ENCODE assay signal across 9 mouse cellular contexts in genomic region chr1:37867056-37867455, GRCm38 (mm10). TPM values are rescaled to one million over a fixed set of nuclear protein-coding genes. Genes with fewer than 3 reads are reported as not detected.
DNase-seq lines count a peak whose midpoint lies in the region; ATAC-seq and TF ChIP-seq lines count a peak whose summit lies in the region.
"Had no signal": no experiment of that assay in that cellular context is flagged by ENCODE, and none has a peak within 500 bp of the region (broad histone marks: within the 10 kb centered on the region; RNA-seq: fewer than 3 reads in every experiment).

No protein-coding gene starts in this region.

- TF ChIP-seq CTCF in kidney, adult 2 months (conservative IDR thresholded peaks at IDR 0.05; ENCODE audit: insufficient read depth, insufficient read length, low read depth, low read length) = peak; percentile 81
- TF ChIP-seq CTCF in C2C12 (IDR thresholded peaks at IDR 0.05; ENCODE audit: control insufficient read depth, insufficient read depth, insufficient read length) = peak; percentile 50
- TF ChIP-seq CTCF in lung, adult 2 months (IDR thresholded peaks at IDR 0.05; ENCODE audit: insufficient read depth, low read length) = peak; percentile 53

- DNase-seq in kidney, adult 2 months = peak; percentile 69
- peak; percentile 70 for DNase-seq in MEL-GATA-1-ER (ENCODE audit: extremely low read depth, low read depth)
- DNase-seq in cerebellum, postnatal 25 days = peak; percentile 46 to 65
- DNase-seq in lung, adult 2 months = peak; percentile 30
- DNase-seq in thymus, postnatal 0 days (ENCODE audit: low spot score) = peak; percentile 52
- DNase-seq in heart, adult 11 months = no peak

- H3K27me3 ChIP-seq in kidney, adult 2 months (replicated peaks; ENCODE audit: control insufficient read depth, insufficient read depth, low read length) = no peaks in the 10 kb centered on the region
- H3K27me3 ChIP-seq in kidney, embryonic 15.5 days = no peaks in the 10 kb centered on the region
- no peaks in the 10 kb centered on the region for H3K27me3 ChIP-seq in C2C12 (ENCODE audit: control insufficient read depth, insufficient read depth, insufficient read length)

- no peaks in the 10 kb centered on the region for H3K79me2 ChIP-seq in C2C12 (ENCODE audit: control insufficient read depth, insufficient read depth)

- no peaks in the 10 kb centered on the region for H3K36me3 ChIP-seq in kidney, adult 2 months (ENCODE audit: control insufficient read depth, insufficient read depth, low read length)
- no peaks in the 10 kb centered on the region for H3K36me3 ChIP-seq in kidney, embryonic 15.5 days
- no peaks in the 10 kb centered on the region for H3K36me3 ChIP-seq in C2C12 (ENCODE audit: control insufficient read depth, insufficient read depth)

- no peaks in the 10 kb centered on the region for H3K9me3 ChIP-seq in kidney, embryonic 15.5 days (replicated peaks)

- no peak overlapping the region for H3K9ac ChIP-seq in kidney, embryonic 15.5 days

- 88% methylated on average over 1 of the region's 1 CpGs for WGBS in kidney, adult 2 months
- 66% methylated on average over 1 of the region's 1 CpGs for WGBS in kidney, embryonic 15.5 days
- 75% methylated on average over 1 of the region's 1 CpGs for WGBS in lung, adult 2 months

- H3K79me3 ChIP-seq in C2C12 (ENCODE audit: low read depth) = no peaks in the 10 kb centered on the region

- no peak for ATAC-seq in kidney, embryonic 15.5 days (replicated peaks; ENCODE audit: low FRiP score)

- no peak overlapping the region for H3K4me2 ChIP-seq in kidney, embryonic 15.5 days

- no peak overlapping the region for H3ac ChIP-seq in C2C12 (ENCODE audit: control insufficient read depth, insufficient read length, low read depth)

- H3K27ac ChIP-seq in kidney, adult 2 months (ENCODE audit: insufficient read depth, low read depth, low read length) = no peak overlapping the region
- H3K27ac ChIP-seq in kidney, embryonic 15.5 days = no peak overlapping the region

- TF ChIP-seq POLR2A in kidney, adult 2 months (IDR thresholded peaks at IDR 0.05; ENCODE audit: low read depth, low read length) = no peak
- TF ChIP-seq POLR2A in lung, adult 2 months (IDR thresholded peaks at IDR 0.05; ENCODE audit: borderline replicate concordance, extremely low read depth, low read depth, low read length) = no peak

- peaks cover 3% of the 10 kb centered on the region; the same call in 1 of the 2 replicates for H3K4me1 ChIP-seq in kidney, adult 2 months (ENCODE audit: control insufficient read depth, insufficient read depth, low read length)
- peaks cover 10% of the 10 kb centered on the region for H3K4me1 ChIP-seq in kidney, embryonic 15.5 days
- peaks cover 2% of the 10 kb centered on the region; the same call in 1 of the 2 replicates for H3K4me1 ChIP-seq in lung, adult 2 months (ENCODE audit: control insufficient read depth, insufficient read depth, low read length)

- H3K4me3 ChIP-seq in kidney, adult 2 months (ENCODE audit: insufficient read depth, low read depth, low read length) = no peak overlapping the region
- H3K4me3 ChIP-seq in kidney, embryonic 15.5 days (replicated peaks) = no peak overlapping the region
- H3K4me3 ChIP-seq in C2C12 (ENCODE audit: insufficient read depth, poor library complexity, severe bottlenecking) = no peak overlapping the region
- H3K4me3 ChIP-seq in lung, adult 2 months (replicated peaks; ENCODE audit: extremely low read depth, low read depth, low read length) = no peak overlapping the region

TF ChIP-seq in C2C12, 6 proteins besides CTCF, POLR2A, EP300 and RAD21:
- TF ChIP-seq MYOD1 (IDR thresholded peaks at IDR 0.05; ENCODE audit: control insufficient read depth, insufficient read length, low read depth) (no peak), CEBPB (IDR thresholded peaks at IDR 0.05; ENCODE audit: low read depth) (no peak), FOSL1 (IDR thresholded peaks at IDR 0.05; ENCODE audit: insufficient read depth, low read length, poor library complexity, severe bottlenecking) (no peak), USF1 (IDR thresholded peaks at IDR 0.05; ENCODE audit: low read depth) (no peak)

RNA-seq across cellular contexts. Expression of gene Tsga10, which starts 0.8 kb away (rescaled TPM):
- polyA plus RNA-seq in kidney, adult 2 months (2012; rRNA removed) = 0.71 and 0.72 TPM in 2 replicates
- 6.0 and 6.1 TPM in 2 replicates for polyA plus RNA-seq in kidney, embryonic 15.5 days (2015; fragmentation: Nextera tagmentation; extraction: Ambion mirVana)
- 0.46 TPM for polyA plus RNA-seq in C2C12 (2012; fragmentation: generic; extraction: Trizol)
- polyA plus RNA-seq in lung, adult 2 months (2012; rRNA removed) = 0.70 and 1.8 TPM in 2 replicates
- 7.1 and 8.0 TPM in 2 replicates for polyA plus RNA-seq in thymus, postnatal 0 days (2015; fragmentation: Nextera tagmentation; extraction: Ambion mirVana)

RNA-seq across cellular contexts. Expression of gene Lipt1, which starts 4.5 kb away (rescaled TPM):
- 3.7 and 4.4 TPM in 2 replicates for polyA plus RNA-seq in kidney, adult 2 months (2012; rRNA removed)
- 8.8 and 9.7 TPM in 2 replicates for polyA plus RNA-seq in kidney, embryonic 15.5 days (2015; fragmentation: Nextera tagmentation; extraction: Ambion mirVana)
- polyA plus RNA-seq in C2C12 (2012; fragmentation: generic; extraction: Trizol) = 5.8 TPM
- 0.77 and 1.2 TPM in 2 replicates for polyA plus RNA-seq in lung, adult 2 months (2012; rRNA removed)
- 5.7 and 7.0 TPM in 2 replicates for polyA plus RNA-seq in thymus, postnatal 0 days (2015; fragmentation: Nextera tagmentation; extraction: Ambion mirVana)

RNA-seq across cellular contexts. Expression of gene Mitd1, which starts 23.2 kb away (rescaled TPM):
- polyA plus RNA-seq in kidney, adult 2 months (2012; rRNA removed) = 3.9 and 6.2 TPM in 2 replicates
- polyA plus RNA-seq in kidney, embryonic 15.5 days (2015; fragmentation: Nextera tagmentation; extraction: Ambion mirVana) = 24.5 and 27.2 TPM in 2 replicates
- 6.6 TPM for polyA plus RNA-seq in C2C12 (2012; fragmentation: generic; extraction: Trizol)
- polyA plus RNA-seq in lung, adult 2 months (2012; rRNA removed) = 4.0 and 7.2 TPM in 2 replicates
- polyA plus RNA-seq in thymus, postnatal 0 days (2015; fragmentation: Nextera tagmentation; extraction: Ambion mirVana) = 54.6 and 56.0 TPM in 2 replicates

RNA-seq across cellular contexts. Expression of gene Mrpl30, which starts 23.2 kb away (rescaled TPM):
- 67.7 and 97.4 TPM in 2 replicates for polyA plus RNA-seq in kidney, adult 2 months (2012; rRNA removed)
- polyA plus RNA-seq in kidney, embryonic 15.5 days (2015; fragmentation: Nextera tagmentation; extraction: Ambion mirVana) = 227 and 255 TPM in 2 replicates
- 152 TPM for polyA plus RNA-seq in C2C12 (2012; fragmentation: generic; extraction: Trizol)
- polyA plus RNA-seq in lung, adult 2 months (2012; rRNA removed) = 19.2 and 25.7 TPM in 2 replicates
- 318 and 335 TPM in 2 replicates for polyA plus RNA-seq in thymus, postnatal 0 days (2015; fragmentation: Nextera tagmentation; extraction: Ambion mirVana)

RNA-seq across cellular contexts. Expression of gene Lyg2, which starts 49.2 kb away (rescaled TPM):
- not detected in 2 replicates for polyA plus RNA-seq in kidney, adult 2 months (2012; rRNA removed)
- polyA plus RNA-seq in kidney, embryonic 15.5 days (2015; fragmentation: Nextera tagmentation; extraction: Ambion mirVana) = not detected in 2 replicates
- polyA plus RNA-seq in C2C12 (2012; fragmentation: generic; extraction: Trizol) = not detected
- polyA plus RNA-seq in lung, adult 2 months (2012; rRNA removed) = not detected in 2 replicates
- 0.22 and 0.25 TPM in 2 replicates for polyA plus RNA-seq in thymus, postnatal 0 days (2015; fragmentation: Nextera tagmentation; extraction: Ambion mirVana)
- polyA plus RNA-seq: limb, embryonic 14.5 days had no signal
